Mouse (Mus musculus): ENCODE measurements around the gene Tdgf1.

- no peak for TF ChIP-seq CTCF (IDR thresholded peaks at IDR 0.05; ENCODE audit: control insufficient read depth, insufficient read depth, insufficient read length)
- no peak for TF ChIP-seq USF1 (IDR thresholded peaks at IDR 0.05; ENCODE audit: low read depth)
Observed at GRCm38 (mm10) chr9:110945343-110945742, 615 bp downstream of the Tdgf1 start.
